Mouse (Mus musculus): ENCODE measurements around the gene Smtn.

The Smtn gene

DNA sequence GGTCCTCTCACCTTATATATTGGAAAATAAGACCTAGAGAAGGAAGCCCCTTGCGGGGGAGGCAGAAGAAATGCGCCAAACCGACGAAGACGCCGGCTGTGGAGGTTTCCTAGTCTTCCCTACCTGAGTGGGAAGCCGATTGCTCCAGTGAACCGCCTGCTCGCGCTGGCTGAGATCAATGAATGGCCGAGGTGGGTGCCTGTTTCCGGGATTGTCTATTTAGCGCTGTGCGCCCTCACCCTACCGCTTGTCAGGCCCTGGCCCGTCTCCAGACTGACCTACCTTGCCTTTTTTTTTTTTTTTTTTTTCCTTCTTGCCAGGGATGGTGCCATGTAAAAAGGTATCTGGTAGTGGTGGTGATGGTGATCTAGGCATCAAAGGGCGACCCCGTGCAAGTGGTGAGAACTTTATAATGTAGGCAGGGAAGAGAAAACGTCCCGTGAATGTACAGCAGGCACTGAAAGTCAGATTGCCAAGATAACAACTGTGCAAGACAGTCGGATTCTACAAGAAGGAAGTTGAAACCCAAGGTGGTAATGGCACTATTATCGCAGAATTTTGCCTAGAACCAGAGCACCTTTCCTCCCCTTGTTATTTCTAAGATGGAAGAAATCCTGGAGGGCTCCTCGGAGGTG is at the start of gene Smtn:
Gene Smtn (minus strand): TSS at position 162 of the 635 bp plus-strand sequence.
- DNase-seq (ENCODE audit: low spot score in 2 of 2), result no peak

DNA sequence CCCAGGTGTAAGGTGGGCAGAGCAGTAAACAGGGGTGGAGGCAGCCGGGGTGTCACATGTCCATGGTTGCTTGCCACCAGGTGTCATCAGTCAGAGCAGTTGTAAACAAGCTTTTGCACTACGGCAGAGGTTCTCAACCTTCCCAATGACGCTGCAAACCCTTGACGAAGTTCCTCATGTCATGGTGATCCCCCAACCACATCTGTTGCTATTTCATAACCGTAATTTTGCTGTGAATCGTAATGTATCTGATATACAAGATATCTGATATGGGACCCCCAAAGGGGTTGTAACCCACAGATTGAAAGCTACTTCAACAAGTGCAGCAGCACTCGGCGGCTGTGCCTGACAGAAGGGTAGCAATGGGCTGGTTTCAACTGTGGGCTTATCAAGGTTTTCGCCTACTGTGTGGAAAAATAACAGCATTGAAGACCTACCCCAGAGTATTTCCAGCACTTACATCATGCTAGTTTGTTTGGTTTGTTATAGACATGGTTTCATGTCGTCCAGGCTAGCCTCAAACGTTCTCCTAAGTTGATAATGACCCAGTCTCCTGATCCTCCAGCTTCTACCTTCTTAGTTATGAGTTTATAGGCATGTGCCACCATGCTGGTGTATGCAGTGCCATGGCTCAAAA is 47.7 kb upstream of the Smtn start:
- DNase-seq (ENCODE audit: low spot score in 2 of 2), result no peak

DNA sequence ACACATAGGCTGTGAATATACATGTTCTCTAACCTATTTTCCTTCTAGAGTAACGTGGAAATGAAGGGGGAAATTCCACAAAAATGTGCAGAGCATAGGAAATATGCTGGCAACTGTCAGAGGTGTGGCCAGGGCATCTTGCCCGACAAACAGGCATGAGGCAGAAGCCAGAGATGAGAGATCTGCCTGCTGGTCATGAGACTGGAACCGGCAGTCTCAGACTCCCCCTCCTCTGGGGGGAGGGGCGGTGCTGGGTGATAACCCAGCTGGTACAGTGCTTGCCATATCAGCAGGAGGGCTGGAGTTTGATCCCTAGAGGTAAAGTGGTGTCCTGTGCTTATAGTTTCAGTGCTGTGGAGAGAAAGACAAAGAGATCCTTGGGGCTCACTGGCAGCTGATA is 46.9 kb upstream of the Smtn start:
- no peak for DNase-seq (ENCODE audit: low spot score in 2 of 2)

DNA sequence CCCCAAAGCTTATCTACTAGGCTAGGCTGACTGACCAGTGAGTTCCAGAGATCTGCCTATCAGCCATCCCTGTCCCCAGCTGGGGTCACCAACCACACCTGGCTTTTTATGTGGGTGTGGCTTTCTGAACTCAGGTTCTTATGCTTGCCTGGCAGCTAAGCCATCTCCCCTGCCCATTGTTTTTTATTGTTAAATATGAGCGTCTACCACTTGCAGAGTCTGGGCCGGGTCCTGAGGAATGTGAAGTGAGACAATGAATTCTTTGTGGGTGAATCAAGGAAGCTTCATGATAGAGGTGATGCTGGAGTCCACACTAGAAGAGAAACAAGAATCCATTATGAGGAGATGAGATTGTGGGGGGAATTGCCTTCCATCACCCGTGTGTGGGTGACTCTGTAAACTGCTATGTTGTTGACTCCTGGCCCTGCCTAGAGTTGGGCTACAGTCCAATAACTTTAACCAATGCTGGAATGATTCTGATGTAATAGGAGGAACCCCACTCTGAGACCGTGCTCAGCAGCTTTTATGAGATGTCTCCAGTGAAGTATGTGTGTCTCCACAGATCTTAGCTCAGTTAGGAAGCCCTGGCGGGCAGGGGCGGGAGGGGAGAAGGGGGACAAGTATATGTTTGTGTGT is 45.7 kb upstream of the Smtn start:
- DNase-seq (ENCODE audit: low spot score in 2 of 2), result no peak

DNA sequence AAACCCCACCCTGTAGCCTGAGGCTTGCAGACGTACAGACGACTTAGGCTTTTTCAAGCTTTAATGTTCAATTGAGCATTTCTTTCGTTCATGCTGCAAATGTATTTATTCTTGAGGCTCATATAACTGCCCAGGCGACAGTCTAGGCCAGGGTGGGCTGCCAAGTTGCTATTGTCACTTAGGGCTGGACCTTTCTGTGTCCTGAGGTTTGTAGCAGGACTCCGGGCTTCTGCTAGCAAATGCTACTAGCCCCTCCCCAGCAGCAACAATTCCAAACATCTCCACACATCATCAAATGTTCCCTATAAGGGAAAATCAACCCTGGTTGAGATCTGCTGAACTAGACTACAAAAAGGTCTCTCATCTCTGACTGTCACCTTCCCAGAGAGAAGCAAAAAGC is 42.7 kb upstream of the Smtn start:
- no peak for DNase-seq (ENCODE audit: low spot score in 2 of 2)

DNA sequence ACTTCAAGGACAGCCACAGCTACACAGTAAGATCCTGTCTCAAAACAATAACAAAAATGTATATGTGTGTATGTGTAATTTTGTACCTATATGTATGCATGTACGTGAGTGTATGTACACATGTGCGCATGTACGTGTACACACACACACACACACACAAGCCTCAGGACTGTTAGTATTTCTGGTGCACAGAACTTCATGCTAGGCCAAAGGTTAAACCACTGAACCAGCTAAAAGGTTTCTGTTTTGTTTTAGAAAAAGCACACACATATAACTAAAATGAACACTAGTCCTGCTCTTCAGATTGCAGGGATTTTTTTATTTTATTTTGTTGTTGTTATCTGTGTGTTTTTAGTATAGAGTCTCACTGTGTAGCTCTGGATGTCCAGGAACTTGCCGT is 41.5 kb upstream of the Smtn start:
- DNase-seq (ENCODE audit: low spot score in 2 of 2), result no peak

DNA sequence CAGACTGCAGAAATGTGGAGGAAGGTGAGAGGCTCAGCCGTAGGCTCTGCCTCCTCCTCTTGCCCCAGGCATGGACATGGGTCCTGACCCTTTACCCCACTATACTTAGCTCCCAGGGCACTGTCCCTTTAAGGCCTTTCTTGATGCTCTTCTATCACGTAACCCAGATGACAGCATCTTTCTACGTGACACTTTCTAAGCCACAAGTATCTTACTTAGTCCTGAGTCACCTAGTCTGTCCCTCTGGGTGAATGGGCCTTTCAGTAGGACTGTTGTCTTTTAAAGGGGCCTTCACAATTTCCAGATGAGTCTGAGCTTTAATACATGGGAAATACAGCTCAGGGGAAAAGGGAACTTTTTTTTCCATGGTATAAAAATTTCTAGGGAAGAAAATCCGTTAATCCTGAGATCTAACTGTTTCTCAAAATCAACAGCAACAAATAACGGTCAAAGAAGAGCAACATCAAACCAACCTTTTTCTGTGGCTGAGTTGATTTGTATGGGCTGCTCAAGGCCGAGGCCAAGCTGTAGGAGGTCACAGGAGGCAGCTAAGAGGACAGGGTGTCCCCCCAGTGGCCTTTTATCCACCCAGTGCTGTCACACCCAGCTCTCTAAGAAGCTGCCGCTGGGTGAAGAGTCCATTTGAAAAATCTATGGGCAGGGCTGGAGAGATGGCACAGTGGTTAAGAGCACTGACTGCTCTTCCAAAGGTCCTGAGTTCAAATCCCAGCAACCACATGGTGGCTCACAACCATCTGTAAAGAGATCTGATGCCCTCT is 40.1 kb upstream of the Smtn start:
- no peak for DNase-seq (ENCODE audit: low spot score in 2 of 2)

DNA sequence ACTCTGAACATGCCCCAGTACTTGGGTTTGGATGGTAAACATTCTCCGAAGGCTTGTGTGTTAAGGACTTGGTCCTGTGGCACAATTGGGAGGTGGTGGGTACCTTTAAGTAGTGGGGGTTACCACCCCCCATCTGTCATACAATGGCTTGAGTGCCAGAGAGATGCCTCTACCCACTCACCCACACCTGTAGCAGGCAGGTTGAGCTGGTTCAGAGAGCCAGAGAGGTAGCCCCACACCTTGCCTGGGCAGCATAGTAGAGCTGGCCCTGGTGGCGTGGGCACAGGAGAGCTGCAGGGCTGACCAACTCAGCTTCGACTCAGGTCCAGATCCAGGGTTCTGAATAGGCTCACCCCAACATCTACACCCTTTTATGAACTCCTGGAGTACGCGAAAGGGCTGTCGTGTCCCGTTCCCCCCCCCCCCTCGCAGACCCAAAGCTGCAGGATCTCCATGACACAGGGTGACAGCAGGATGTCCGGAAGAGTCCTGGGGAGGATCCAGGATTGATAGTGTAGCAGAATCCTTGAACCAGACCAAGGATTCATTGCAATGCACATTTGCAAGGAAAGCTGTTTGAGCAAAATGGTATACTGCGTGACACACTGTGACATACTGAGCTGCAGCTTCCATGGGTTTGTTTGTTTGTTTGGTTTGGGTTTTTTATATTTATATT is 37.8 kb upstream of the Smtn start:
- no peak for DNase-seq (ENCODE audit: low spot score in 2 of 2)

DNA sequence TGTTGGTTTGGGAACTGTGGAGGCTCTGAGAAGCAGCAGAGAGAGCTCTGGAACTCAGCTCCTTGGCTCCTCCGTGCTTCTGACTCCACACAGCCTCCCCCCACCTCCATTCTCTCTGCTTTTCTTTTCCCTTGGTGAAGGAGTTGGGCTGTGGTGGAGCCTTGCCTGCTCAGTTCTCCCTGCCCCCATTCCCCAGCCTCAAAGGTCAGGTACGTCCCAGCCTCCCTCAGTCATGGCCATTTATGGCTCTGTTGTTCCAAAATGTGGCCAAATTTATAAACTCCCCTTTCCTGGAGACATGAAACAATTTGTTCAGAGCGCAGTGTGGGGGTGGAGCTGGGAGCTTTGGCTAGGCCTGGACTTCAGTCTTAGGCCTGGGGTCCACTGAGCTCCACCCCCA is 34.8 kb upstream of the Smtn start:
- no peak for DNase-seq (ENCODE audit: low spot score in 2 of 2)

DNA sequence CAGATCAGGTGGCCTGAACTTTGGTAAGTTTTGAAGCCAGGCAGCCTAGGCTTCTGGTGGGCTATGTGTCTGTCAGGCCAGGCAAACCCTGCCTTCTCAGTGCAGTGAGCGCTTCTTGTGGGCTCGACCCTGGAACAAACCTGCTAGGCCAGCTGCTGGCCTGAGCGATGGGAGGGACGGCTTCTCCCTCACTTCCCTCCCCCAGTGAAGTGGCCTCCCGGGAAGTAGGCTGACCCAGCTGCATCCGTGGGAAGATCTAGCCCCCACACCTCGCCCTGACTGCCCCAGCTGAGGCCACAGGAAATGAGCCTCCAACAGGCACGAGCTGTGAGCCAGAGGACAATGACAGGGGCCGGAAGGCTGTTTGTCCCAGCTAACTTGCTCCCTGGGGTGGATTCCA is 32.7 kb upstream of the Smtn start:
- no peak for DNase-seq (ENCODE audit: low spot score in 2 of 2)

DNA sequence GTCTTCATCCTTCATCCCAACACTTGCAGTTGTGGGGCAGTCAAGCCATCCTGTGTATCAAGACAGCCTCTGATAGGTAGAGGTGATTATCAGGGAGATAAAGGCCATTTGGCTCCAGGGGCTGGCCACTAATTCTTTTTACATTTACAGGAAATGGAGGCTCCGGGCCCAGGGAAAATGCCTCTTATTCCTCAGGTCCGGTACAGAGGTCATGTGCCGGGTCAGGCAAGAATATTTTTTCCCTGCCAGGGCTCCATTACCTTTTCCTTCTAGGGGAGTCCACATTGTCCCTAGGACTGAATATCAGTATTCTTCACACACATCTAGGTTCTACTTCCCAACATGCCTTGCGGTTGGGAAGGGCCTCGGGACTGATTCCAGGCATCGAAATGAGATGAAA is 31.8 kb upstream of the Smtn start:
- no peak for DNase-seq (ENCODE audit: low spot score in 2 of 2)

DNA sequence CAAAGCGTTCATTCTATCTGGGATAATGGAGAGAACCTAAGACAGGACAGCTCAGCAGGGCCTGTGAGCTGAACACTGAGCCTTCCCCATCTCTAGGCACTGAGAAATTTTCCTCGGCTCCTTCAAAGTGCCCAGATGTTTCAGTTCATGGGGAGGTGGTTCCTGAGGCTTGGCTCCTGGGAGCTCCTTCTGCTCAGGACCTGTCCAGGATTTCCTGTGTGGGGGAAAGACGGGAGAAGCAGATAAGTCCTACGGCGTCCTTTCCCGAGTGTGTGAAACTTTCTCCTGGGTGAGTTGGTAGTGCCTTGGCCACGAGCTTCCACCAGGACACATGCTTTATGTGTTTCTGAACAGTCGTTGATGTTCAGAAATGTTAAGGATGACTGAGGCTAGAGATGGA is 29.9 kb upstream of the Smtn start:
- no peak for DNase-seq (ENCODE audit: low spot score in 2 of 2)

DNA sequence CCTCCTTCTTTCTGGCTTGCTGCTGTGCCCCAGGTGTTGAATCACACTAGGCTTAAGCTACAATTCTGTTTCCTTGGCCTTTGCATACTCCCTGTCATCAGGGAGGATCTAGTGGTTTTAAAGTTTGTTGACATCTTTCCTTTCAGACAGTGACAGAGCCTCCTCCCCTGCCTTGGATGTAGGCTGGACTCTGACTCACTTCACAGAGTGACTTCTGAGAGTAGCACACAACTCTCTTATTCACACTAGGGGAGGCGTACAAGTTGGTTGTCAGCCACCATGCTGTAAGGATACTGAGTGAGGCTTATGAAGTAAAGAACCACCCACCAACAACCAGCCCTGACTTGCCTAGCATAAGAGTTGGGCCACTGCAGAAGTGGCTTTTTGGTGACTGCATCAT is 27.5 kb upstream of the Smtn start:
- DNase-seq (ENCODE audit: low spot score in 2 of 2), result peak; percentile 5 to 9

DNA sequence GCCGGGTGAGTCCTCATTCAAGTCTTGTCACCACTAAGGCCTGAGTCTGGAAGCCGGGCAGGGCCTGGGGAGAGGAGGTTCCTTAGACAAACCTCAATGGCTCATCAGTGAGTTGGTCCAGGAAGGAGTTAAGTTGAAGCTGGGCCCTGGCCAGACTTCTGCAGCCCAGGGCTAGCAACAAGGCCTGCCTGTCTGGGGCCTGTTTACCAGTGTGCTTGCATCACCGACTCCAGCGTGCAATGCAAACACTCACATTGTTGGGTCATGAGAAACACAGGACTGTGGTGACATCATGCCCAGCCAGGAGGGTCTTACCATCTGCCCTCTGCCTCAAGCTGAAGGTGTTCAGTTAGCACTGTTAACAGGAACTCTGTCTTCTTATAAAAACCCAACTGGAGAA is 25.6 kb upstream of the Smtn start:
- DNase-seq (ENCODE audit: low spot score in 2 of 2), result no peak

DNA sequence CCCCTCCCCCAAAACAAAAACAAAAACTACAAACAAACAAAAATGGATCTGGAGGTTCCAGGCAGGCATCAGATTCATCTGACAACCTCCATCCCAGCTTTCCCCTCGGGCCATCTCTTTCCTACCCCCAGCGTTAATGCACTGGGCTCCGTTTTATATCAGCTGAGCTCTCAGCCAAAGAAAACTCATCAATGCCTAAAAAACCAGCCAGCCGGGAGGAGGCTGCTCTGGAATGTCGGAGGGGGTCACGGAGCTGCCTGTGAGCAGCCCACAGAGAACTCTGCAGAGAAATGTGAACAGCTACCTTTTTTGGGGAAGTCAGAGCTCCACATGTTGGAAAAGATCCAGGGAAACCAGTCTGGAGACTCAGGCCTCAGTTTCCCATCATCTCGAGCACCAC is 24.0 kb upstream of the Smtn start:
- DNase-seq (ENCODE audit: low spot score in 2 of 2), result no peak

DNA sequence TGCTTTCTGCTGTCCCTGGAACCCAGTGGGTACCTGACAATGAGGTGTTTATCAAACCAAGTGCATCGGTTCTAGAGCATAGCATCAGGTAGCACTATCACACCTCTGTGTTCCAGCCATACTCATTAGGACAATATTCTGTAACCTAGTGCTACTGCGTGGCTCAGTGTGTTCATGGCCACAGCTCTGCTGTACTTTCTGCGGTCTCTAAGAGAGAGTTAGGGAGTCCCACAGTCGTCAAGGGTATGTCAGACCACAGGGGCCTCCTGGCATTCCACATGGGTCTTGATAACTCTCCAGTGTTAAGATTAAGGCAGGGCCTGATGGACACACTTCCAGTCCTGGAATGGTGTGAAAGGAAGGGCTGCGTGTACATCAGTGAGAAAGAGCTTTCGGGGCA is 23.4 kb upstream of the Smtn start:
- DNase-seq (ENCODE audit: low spot score in 2 of 2), result no peak

DNA sequence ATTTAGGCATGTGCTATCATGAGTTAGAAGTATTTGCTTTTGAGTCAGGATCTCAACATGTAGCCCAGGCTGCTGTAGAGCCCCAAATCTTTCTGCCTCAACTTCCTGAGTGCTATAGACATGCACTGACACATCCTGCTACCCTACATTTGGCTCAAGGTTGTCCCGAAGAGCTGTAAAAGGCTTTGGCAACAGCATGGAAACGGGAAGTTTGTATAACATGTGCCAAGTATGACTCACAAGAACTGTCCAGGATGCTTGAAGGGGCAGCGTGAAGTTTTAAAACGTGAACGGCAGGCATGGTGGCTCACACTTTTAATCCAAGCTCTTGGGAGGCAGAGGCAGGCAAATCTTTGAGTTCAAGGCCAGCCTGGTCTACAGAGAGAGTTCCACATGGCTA is 19.8 kb upstream of the Smtn start:
- DNase-seq (ENCODE audit: low spot score in 2 of 2), result no peak

DNA sequence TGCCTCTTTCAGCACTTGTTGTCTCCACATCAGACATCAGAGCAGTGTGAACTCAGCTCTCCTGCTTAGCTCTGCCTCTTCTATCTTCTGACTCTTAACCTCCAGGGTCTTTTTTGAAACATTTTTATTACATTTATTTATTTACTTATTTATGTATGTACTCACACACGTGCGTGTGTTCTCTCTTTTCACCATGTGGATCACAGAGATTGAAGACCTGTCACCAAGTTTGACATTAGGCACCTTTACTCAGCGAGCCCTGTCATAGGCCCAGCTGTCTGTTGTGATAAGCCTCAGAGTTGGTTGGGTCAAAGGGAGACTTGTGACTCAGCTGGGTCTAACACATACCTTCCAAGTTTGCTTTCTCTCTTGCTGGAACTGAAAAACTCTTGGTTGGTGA is 17.4 kb upstream of the Smtn start:
- DNase-seq (ENCODE audit: low spot score in 2 of 2), result no peak

DNA sequence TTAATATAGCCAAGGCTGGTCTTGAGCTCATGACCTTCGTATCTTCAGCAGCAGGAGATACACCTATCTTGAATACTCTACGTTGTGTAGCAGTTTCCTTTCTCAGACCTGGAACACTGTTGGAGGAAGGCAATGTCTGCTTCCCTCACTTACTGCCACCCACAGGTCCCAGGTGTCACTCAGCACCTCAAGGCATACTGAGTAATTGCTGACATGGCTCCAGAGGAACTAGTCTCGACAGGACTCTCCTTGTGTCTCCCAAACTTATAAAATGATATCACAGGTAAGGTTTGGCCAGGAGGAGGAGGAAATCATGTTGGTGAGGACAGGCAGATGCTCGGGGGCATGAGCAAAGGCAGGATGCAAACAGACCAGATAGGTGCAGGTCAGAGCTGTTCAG is 14.6 kb upstream of the Smtn start:
- no peak for DNase-seq (ENCODE audit: low spot score in 2 of 2)

DNA sequence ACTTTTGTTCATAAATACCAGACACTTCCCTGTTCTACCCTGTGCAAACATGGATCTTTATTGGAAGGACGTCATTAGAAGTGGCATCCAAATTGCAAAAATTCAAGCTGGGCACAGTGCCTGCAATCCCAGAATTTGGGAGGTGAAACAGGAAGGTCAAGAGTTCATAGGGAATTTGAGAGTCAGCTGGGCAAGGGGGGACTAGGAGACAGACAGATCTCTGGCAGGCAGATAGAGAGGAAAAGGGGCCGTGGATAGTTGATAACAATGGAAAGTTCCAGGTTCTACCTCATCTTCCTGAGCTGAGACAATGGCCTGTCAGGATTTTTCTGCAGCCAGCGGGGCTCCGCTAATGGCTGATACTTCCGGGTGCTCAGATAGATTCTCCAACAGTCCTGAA is 9.4 kb upstream of the Smtn start:
- no peak for DNase-seq (ENCODE audit: low spot score in 2 of 2)

DNA sequence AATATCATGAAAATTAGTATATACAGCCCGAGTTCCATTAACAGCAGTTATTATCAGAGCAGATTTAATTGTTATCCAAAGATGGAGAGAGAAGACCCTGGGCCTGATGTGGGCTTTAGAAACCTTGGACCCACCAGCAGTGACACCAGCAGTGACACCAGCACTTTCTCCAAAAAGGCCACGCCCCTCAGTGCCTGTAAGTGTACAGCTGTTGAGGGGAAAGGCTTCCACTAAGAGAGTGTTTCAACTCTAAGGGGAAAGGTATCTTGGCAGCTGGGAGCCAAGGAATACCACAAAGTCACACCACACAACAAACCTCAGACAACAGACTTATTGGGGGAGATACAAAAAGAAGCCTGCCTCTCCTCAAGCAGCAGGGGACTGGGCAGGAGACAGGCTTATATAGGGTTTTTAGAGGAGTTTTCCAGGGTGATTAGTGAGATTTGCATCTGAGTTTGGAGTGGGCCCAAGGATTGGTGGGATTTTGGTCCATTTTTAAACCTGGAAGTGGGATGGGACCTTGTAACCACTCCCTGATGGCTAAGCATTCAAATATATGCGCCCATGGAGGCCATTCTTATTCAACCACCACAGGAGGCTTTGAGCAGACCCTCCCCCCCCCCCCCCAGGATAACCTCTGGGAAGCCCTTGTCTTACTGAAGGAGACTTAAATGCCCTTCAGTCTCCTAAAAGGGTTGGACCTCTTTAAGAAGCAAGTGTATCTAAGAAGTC is 8.3 kb upstream of the Smtn start:
- no peak for DNase-seq (ENCODE audit: low spot score in 2 of 2)

DNA sequence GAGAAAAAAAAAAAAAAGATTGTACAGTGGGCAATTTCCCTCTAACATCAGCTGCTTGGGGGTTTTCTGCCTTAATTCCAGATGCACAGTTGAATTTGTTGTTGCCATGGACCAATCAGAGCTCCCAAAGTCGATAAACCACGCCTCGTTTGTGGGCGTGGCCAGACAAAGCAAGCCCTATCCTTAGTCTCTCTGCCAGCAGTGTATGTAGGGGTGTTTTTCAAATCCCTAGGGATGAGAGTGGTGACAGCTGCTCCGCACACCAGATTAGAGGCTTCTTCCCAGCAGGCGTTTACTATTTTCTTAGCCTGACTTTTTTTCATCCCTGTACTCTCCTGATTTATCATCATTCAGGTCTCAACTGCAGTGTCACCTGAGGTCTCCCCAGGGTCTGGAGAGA is 7.6 kb upstream of the Smtn start:
- no peak for DNase-seq (ENCODE audit: low spot score in 2 of 2)

Measured in right cerebral cortex, adult 2 months (tissue).